Comparison of ENCODE assay signal across 8 mouse cellular contexts in genomic region chr9:54733921-54734638, GRCm38 (mm10). TPM values are rescaled to one million over a fixed set of nuclear protein-coding genes. Genes with fewer than 3 reads are reported as not detected.
DNase-seq lines count a peak whose midpoint lies in the region; ATAC-seq lines count a peak whose summit lies in the region.

Gene Wdr61, minus strand, starts transcription at chr9:54734519.

- peak within 1 kb of the TSS; percentile 56 for H3K4me2 ChIP-seq in hindbrain, embryonic 11.5 days (replicated peaks; ENCODE audit: low read depth, low read length)

- no peaks in the 10 kb centered on the region for H3K36me3 ChIP-seq in hindbrain, embryonic 11.5 days (ENCODE audit: control insufficient read depth, insufficient read depth, low read length)

- peak within 1 kb of the TSS; percentile 67 for H3K9ac ChIP-seq in hindbrain, embryonic 11.5 days (ENCODE audit: low read depth, low read length)

- peak within 1 kb of the TSS; percentile 65 for H3K4me3 ChIP-seq in hindbrain, embryonic 11.5 days (ENCODE audit: low read depth, low read length)

- no peak within 1 kb of the TSS for H3K27ac ChIP-seq in hindbrain, embryonic 11.5 days (ENCODE audit: low read depth, low read length)

- H3K27me3 ChIP-seq in hindbrain, embryonic 11.5 days (ENCODE audit: control insufficient read depth, insufficient read depth, low read length): no peaks in the 10 kb centered on the region

- peak; percentile 94 for ATAC-seq in hindbrain, embryonic 11.5 days (ENCODE audit: low FRiP score)

- WGBS in hindbrain, embryonic 11.5 days: 2% methylated on average over 31 of the region's 32 CpGs

- H3K9me3 ChIP-seq in hindbrain, embryonic 11.5 days (ENCODE audit: control insufficient read depth, low read length): no peaks in the 10 kb centered on the region

- DNase-seq in MN1 (ENCODE audit: low spot score): peak; percentile 96
- DNase-seq in cerebellum, adult 9-10 months: peak; percentile 96
- peak; percentile 90 to 98 for DNase-seq in frontal cortex, adult 2 months (ENCODE audit: extremely low spot score in 1 of 2, low spot score in 1 of 2)
- DNase-seq in hindbrain, embryonic 11.5 days (ENCODE audit: low spot score): peak; percentile 98
- peak; percentile 99 for DNase-seq in layer of hippocampus, postnatal 10 days (ENCODE audit: low spot score in 2 of 2)
- DNase-seq in lung, postnatal 10 days: peak; percentile 99
- DNase-seq in ovary, postnatal 36 days (ENCODE audit: low spot score): peak; percentile 98
- DNase-seq in thymus, postnatal 25 days: peak; percentile 99

- H3K4me1 ChIP-seq in hindbrain, embryonic 11.5 days (replicated peaks; ENCODE audit: control insufficient read depth, insufficient read depth, low read length): peaks cover 4% of the 10 kb centered on the region; the same call in 1 of the 2 replicates

RNA-seq across cellular contexts. Expression of gene Wdr61, which starts in this region (rescaled TPM):
- 63.2 and 66.1 TPM in 2 replicates for polyA plus RNA-seq in frontal cortex, adult 2 months (2012; rRNA removed)
- polyA plus RNA-seq in hindbrain, embryonic 11.5 days (2014; fragmentation: Nextera tagmentation; extraction: Ambion mirVana): 155 and 176 TPM in 2 replicates
- 10 to 100 TPM; 53.4 to 53.9 TPM for total RNA-seq in layer of hippocampus, postnatal 10 days (2021)
